Mouse (Mus musculus) heart, embryonic 11.5 days (tissue): ENCODE results near the gene Pm20d2. TPM values are rescaled to one million over a fixed set of nuclear protein-coding genes. Genes with fewer than 3 reads are reported as not detected.

Source experiments
- ATAC-seq: fragments of 200-750 bp; cut with Nextera tagmentation; replicated peaks from 2 replicates; pipeline ENCODE4 v1.8.0; 2017; ENCODE audit warnings: moderate library complexity; ENCODE audit not compliant: insufficient number of reproducible peaks, low FRiP score, low TSS enrichment
- H3K27ac ChIP-seq: fragments of 300-500 bp; sonication (generic); 2 replicates; pipeline ENCODE4 v1.5.1; 2014; ENCODE audit warnings: mild to moderate bottlenecking, low read depth, low read length
- H3K27me3 ChIP-seq: fragments of 300-500 bp; sonication (generic); 2 replicates; pipeline ENCODE4 v1.6.1; 2014; ENCODE audit warnings: mild to moderate bottlenecking, low read length, mixed read lengths; ENCODE audit not compliant: control insufficient read depth, insufficient read depth
- H3K36me3 ChIP-seq: fragments of 300-500 bp; sonication (generic); 2 replicates; pipeline ENCODE4 v1.6.1; 2014; ENCODE audit warnings: mild to moderate bottlenecking, low read length, moderate library complexity, mixed read lengths; ENCODE audit not compliant: control insufficient read depth, insufficient read depth
- H3K4me1 ChIP-seq: fragments of 300-500 bp; sonication (generic); 2 replicates; pipeline ENCODE4 v1.6.1; 2014; ENCODE audit warnings: low read length; ENCODE audit not compliant: control insufficient read depth, insufficient read depth
- H3K4me2 ChIP-seq: fragments of 300-500 bp; sonication (generic); 2 replicates; pipeline ENCODE4 v1.6.1; 2014; ENCODE audit warnings: mild to moderate bottlenecking, moderate library complexity
- H3K4me3 ChIP-seq: fragments of 300-500 bp; sonication (generic); 2 replicates; pipeline ENCODE4 v1.5.1; 2014; ENCODE audit warnings: low read depth, low read length
- H3K9ac ChIP-seq: fragments of 300-500 bp; sonication (generic); 2 replicates; pipeline ENCODE4 v1.6.1; 2014; ENCODE audit warnings: mild to moderate bottlenecking, low read depth, low read length, moderate library complexity
- H3K9me3 ChIP-seq: fragments of 300-500 bp; sonication (generic); replicated peaks from 2 replicates; pipeline ENCODE4 v1.6.1; 2016; ENCODE audit warnings: low read length; ENCODE audit not compliant: control insufficient read depth
- WGBS: fragments of 180-500 bp; shearing (Covaris S2); extraction: QIAGEN DNeasy Blood & Tissue Kit; methylation state at CpG from one replicate; pipeline ENCODE4 v1.1.7; 2014; ENCODE audit not compliant: insufficient replicate concordance; 5-methylcytosine and 5-hydroxymethylcytosine counted together
- polyA plus RNA-seq: library from polyadenylated mRNA; unstranded; fragments of >200 nt; fragmentation: Nextera tagmentation; extraction: Ambion mirVana; gene quantifications from 2 replicates; pipeline ENCODE4 v1.2.1, GENCODE M21; 2014

Pm20d2 gene
- polyA plus RNA-seq, result 1.1 and 1.5 TPM in 2 replicates

DNA sequence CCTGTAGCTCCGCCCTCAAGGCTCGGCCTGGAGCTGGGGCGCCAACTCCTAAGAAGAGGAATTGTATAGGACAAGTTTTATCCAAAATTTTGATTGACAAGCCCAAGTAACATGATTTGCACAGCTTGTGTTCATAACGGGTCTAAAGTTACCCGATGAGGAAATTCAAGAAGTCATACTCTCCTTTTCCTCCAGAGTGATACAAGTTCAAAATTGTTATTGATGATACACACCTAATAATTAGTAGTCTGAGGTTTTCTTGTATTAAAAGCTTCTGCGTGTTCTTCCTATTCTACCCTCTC lies at the start of gene Pm20d2:
TSS of gene Pm20d2 (minus strand) at position 3 of the 302 bp plus-strand sequence.
- no peaks in the 10 kb centered on the region for H3K27me3 ChIP-seq
- no peaks in the 10 kb centered on the region for H3K36me3 ChIP-seq
- peak within 1 kb of the TSS; percentile 66 for H3K4me3 ChIP-seq
- peak within 1 kb of the TSS; percentile 76 for H3K27ac ChIP-seq
- ATAC-seq, result no peak
- H3K9ac ChIP-seq, result peak within 1 kb of the TSS; percentile 77
- peak within 1 kb of the TSS; percentile 97 for H3K4me2 ChIP-seq
- WGBS, result 17% methylated on average over 6 of the region's 6 CpGs
- no peaks in the 10 kb centered on the region for H3K9me3 ChIP-seq
- H3K4me1 ChIP-seq, result no peaks in the 10 kb centered on the region

GRCm38 (mm10) chr4:33230881-33231280 lies 41.3 kb upstream of the Pm20d2 start:
- ATAC-seq, result no peak
- 89% methylated on average over 18 of the region's 18 CpGs for WGBS
- Histone ChIP-seq H3K9me3 (no peaks in the 10 kb centered on the region), H3K9ac (no peak overlapping the region), H3K27ac (no peak overlapping the region), H3K27me3 (no peaks in the 10 kb centered on the region), H3K36me3 (no peaks in the 10 kb centered on the region), H3K4me2 (no peak overlapping the region), H3K4me1 (no peaks in the 10 kb centered on the region), H3K4me3 (no peak overlapping the region)

- H3K36me3 ChIP-seq, result no peaks in the 10 kb centered on the region
- H3K4me2 ChIP-seq, result no peak overlapping the region
- H3K27ac ChIP-seq, result no peak overlapping the region
- H3K9me3 ChIP-seq, result no peaks in the 10 kb centered on the region
- 82% methylated on average over 4 of the region's 4 CpGs for whole genome bisulfite sequencing
- no peak overlapping the region for H3K4me3 ChIP-seq
- no peaks in the 10 kb centered on the region for H3K4me1 ChIP-seq
- no peak for ATAC-seq
- H3K9ac ChIP-seq, result no peak overlapping the region
- no peaks in the 10 kb centered on the region for H3K27me3 ChIP-seq
Observed at GRCm38 (mm10) chr4:33229639-33230038, 40.1 kb upstream of the Pm20d2 start.

DNA sequence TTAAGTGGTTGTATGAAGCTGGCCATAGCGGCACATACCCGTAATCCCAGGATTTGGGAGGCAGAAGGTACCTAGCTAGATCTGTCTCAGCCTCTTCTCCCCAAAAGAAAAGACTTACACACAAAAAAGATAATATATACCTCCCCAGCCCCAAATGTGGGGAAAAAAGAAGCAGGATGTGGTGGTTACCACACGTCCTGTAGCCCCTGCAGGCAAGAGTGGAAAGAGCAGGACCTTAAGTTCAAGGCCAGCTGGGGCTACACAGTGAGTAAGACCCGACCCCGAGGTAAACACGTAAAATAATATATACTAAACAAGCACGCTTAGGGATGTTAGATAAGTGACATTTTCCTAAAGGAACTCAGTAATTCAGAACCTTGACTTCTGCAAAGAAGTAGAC lies 37.6 kb upstream of the Pm20d2 start:
- Histone ChIP-seq H3K36me3 (no peaks in the 10 kb centered on the region), H3K4me2 (no peak overlapping the region), H3K9ac (no peak overlapping the region), H3K27me3 (no peaks in the 10 kb centered on the region), H3K4me1 (no peaks in the 10 kb centered on the region), H3K4me3 (no peak overlapping the region), H3K27ac (no peak overlapping the region), H3K9me3 (no peaks in the 10 kb centered on the region)
- WGBS, result 81% methylated on average over 7 of the region's 7 CpGs
- ATAC-seq, result no peak

DNA sequence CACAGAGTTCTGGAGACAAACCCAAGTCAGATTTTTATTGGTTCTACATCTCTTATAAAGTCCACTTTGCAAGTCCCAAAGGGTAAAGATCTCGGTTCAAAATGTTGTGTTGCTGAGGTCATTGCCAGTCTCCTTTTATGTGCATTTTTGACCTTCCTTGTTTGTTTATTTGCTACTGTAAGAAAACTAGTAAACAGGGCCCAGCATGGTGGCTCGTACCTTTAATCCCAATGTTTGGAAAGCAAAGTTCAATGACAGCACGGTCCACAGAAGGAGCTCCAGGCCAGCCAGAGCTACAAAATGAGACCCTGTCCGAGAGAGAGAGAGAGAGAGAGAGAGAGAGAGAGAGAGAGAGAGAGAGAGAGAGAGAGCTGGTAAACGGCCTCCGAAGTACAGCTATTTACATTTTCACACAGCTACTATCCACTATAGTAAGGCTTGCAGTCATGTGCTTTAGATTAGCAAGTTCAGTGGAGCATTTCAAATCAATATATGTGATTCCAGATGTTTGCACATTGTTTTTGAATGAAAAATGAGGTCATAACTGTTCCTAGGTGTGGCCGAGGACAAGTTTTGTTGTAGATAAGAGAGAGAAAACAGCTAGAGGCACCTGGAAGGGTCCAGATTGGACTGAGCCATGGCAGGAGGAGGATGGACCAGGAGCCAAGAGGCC lies 34.6 kb upstream of the Pm20d2 start:
- no peak overlapping the region for H3K27ac ChIP-seq
- no peaks in the 10 kb centered on the region for H3K9me3 ChIP-seq
- no peak overlapping the region for H3K4me2 ChIP-seq
- 74% methylated on average over 7 of the region's 7 CpGs for WGBS
- ATAC-seq, result no peak
- H3K4me3 ChIP-seq, result no peak overlapping the region
- H3K4me1 ChIP-seq, result no peaks in the 10 kb centered on the region
- no peaks in the 10 kb centered on the region for H3K27me3 ChIP-seq
- H3K36me3 ChIP-seq, result no peaks in the 10 kb centered on the region
- no peak overlapping the region for H3K9ac ChIP-seq

- 61% methylated on average over 1 of the region's 1 CpGs for WGBS
- no peaks in the 10 kb centered on the region for H3K36me3 ChIP-seq
- no peaks in the 10 kb centered on the region for H3K4me1 ChIP-seq
- H3K4me2 ChIP-seq, result no peak overlapping the region
- no peak overlapping the region for H3K4me3 ChIP-seq
- H3K9ac ChIP-seq, result no peak overlapping the region
- no peak overlapping the region for H3K27ac ChIP-seq
- ATAC-seq, result no peak
- H3K9me3 ChIP-seq, result no peaks in the 10 kb centered on the region
- H3K27me3 ChIP-seq, result no peaks in the 10 kb centered on the region
Observed at GRCm38 (mm10) chr4:33221847-33222246, 32.3 kb upstream of the Pm20d2 start.

DNA sequence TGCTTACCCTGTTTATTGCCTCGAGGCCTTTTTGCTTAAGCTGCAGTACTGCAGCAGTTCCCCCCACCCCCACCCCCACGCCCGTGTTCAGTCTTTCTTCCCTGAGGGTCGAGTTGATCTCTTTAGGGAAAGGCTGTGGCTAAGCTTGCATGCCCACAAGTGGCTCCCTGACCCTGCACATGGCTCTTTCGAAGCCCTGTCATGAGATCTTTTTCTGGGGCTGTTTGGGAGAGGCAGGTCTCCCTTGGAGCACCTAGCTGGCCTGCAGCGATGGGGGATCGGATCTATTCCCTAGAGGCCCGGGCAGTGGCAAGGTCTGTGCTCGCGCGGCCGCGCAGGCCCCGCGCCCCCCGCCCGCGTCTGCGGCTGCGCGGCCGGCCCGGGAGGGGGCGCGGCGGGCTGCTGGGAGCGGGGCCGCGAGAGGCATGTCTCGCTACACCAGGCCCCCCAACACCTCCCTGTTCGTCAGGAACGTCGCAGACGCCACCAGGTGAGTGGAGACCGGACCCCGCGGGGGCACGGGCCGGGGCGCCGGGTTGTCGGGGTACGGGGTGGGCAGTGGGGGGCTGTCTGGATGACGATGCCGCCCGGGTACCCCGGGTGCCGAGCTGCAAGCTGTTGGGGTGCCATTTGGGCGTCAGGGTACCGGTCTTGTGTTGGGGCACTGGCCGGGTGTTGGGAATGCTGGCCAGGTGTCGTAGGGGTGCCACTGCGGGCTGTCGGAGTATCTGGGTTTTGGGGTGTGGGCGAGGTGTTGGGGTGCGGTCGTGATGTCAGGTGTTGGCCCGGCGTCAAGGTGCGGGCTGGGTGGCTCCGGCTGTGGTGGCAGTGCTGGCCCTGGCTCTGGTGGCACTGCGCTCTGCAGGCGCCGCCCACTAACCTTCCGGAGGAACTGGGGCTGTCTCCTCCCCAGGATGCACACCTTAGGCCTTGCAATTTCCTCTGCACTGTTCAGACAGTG lies 19.6 kb upstream of the Pm20d2 start, which contains the start of gene Srsf12:
TSS of gene Srsf12 (plus strand) at position 111 of the 961 bp plus-strand sequence.
- no peaks in the 10 kb centered on the region for H3K9me3 ChIP-seq
- 3% methylated on average over 62 of the region's 65 CpGs for WGBS
- no peak within 1 kb of the TSS for H3K27ac ChIP-seq
- H3K36me3 ChIP-seq, result no peaks in the 10 kb centered on the region
- H3K9ac ChIP-seq, result peak within 1 kb of the TSS; percentile 75
- ATAC-seq, result peak; percentile 39
- H3K27me3 ChIP-seq, result peaks cover 4% of the 10 kb centered on the region; the same call in 1 of the 2 replicates
- peak within 1 kb of the TSS; percentile 100 for H3K4me2 ChIP-seq
- H3K4me1 ChIP-seq, result peaks cover 6% of the 10 kb centered on the region
- peak within 1 kb of the TSS; percentile 73 for H3K4me3 ChIP-seq

- Histone ChIP-seq H3K36me3 (no peaks in the 10 kb centered on the region), H3K27me3 (peaks cover 4% of the 10 kb centered on the region; the same call in 1 of the 2 replicates), H3K4me3 (no peak overlapping the region), H3K27ac (no peak overlapping the region), H3K4me1 (peaks cover 6% of the 10 kb centered on the region), H3K9ac (no peak overlapping the region), H3K4me2 (no peak overlapping the region), H3K9me3 (no peaks in the 10 kb centered on the region)
- WGBS, result 61% methylated on average over 2 of the region's 2 CpGs
- ATAC-seq, result no peak
Observed at GRCm38 (mm10) chr4:33207551-33207950, 18.0 kb upstream of the Pm20d2 start.
